Mouse (Mus musculus): ENCODE data around the gene Alox8.

Gene Alox8

GRCm38 (mm10) chr11:69197743-69198142, at the start of gene Alox8:
TSS of gene Alox8 (minus strand) at chr11:69197843.
- DNase-seq (ENCODE audit: low spot score), result no peak

GRCm38 (mm10) chr11:69245643-69246042, 48.0 kb upstream of the Alox8 start:
- no peak for DNase-seq (ENCODE audit: low spot score)

DNA sequence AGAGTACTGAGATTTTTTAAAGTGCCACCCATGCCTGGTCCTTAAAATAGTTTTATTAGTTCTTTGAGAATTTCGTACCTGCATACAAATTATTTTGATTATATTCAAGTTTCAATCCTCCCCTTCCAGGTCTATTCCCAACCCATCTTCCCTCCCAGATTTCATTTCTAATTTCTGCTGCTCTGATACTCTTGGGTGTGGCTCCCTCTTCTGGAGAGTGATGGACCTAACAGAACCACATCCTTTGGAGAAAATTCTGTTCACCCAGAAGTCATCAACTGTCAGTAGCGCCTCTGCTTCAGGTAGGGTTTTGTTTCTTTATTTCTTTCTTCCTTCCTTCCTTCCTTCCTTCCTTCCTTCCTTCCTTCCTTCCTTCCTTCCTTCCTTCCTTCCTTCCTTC, 47.3 kb upstream of the Alox8 start:
- peak; percentile 59 for DNase-seq (ENCODE audit: low spot score)

GRCm38 (mm10) chr11:69236926-69237260, 39.2 kb upstream of the Alox8 start, which contains the start of gene Gucy2e:
TSS of gene Gucy2e (minus strand) at chr11:69237036.
- DNase-seq (ENCODE audit: low spot score), result no peak

DNA sequence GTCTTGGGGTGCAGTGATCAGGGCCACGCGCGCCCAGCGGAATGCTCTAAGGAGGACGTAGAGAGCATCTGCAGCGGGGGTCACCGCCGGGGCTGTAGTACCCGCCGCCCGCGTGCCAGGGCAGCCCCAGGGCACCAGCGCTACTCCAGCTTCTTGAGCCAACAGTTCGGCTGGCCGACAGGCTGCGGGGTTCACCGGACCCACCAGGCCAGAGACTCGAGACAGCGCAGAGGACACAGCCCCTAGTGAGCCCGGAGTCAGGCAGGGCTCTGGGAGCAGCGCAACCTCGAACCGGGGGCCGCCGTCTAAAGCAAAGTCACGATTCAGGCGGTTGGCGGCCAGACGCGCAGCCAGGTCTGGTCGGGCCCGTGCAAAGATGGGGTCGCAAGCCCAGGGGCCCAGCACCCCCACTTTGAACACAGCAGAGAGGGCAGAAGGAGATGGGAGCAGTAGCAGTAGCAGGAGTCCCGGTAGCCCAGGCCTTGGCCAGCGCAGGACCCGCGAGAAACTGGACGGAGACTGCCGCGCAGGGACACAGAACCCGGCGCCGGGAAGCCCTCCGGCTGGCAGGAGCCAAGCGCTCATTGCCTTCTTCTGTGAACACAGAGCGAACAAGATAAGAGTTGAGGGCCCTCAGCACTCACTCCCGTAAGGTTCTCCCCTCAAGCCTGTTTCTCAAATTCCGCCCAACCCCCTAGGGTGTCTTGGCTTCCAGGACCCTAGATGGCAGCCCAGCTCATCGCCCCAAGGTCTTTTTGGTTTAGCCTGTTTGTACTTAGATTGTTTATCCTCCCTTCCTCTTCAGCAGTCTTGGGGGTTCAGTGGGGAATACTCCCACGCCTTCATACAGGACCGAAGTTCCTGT, 38.6 kb upstream of the Alox8 start:
- peak; percentile 52 for DNase-seq (ENCODE audit: low spot score)

DNA sequence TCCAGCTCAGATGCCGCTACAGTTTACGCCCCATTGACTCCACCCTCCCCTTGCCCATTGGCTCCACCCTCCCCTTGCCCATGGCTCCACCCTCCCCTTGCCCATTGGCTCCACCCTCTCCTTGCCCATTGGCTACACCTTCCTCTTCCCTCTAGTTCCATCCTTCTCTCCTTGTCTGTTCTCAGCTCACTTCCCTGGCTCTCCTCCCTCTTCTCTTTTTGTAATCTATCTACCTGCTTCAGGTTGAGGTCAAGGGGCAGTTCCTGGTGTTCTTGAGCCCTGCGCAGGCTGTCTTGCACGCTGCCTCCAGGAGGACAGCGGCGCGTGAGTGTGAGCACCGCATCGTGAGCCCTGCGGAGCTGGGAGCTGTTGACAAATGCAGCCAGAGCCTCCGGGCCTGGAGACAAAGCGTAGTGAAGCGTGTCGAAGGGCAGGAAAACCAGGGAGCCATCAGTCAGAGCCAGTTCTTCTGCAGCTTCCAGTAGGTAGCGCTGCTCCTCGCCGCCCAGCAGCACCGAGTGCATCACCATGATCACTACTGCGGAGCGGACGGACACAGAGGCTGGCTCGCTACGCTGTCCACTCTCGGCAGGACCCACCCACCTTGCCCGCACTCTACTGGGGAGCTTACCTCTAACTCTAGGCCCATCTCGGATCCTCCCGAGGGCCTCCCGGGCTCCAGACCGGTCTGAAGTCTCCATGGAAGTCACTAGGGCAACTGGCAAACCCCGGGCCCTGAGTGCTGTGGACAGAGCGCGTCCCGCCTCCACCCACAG, 37.8 kb upstream of the Alox8 start:
- DNase-seq (ENCODE audit: low spot score), result peak; percentile 81

- no peak for DNase-seq (ENCODE audit: low spot score)
These were observed 35.5 kb upstream of the Alox8 start for GRCm38 (mm10) chr11:69233141-69233540.

GRCm38 (mm10) chr11:69230420-69230819, 32.8 kb upstream of the Alox8 start:
- DNase-seq (ENCODE audit: low spot score), result no peak

- DNase-seq (ENCODE audit: low spot score), result no peak
These were observed 28.1 kb upstream of the Alox8 start for GRCm38 (mm10) chr11:69225715-69226114.

GRCm38 (mm10) chr11:69223101-69223500, 25.5 kb upstream of the Alox8 start:
- DNase-seq (ENCODE audit: low spot score), result no peak

- DNase-seq (ENCODE audit: low spot score), result no peak
These were observed 23.4 kb upstream of the Alox8 start for GRCm38 (mm10) chr11:69221070-69221469.

DNA sequence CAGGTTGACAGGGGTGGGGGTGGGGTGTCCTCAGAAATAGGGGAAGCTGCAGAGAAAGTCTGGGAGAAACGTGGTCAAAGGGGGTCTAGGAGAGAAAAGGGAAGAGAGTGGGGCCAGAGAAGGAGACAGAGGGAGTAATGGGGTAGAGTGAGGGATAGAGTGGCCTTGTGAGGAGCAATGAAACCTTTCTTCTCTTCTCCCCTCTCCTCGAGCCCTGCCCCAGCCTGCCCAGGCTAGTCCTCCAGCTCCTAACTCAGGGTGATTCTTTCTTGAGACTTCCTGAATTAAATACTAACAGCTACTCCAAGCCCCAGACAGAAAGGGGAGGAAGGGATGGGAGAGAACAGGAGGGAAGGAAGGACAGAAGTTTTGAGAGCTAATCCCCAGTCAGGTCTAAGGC, 21.0 kb upstream of the Alox8 start:
- DNase-seq (ENCODE audit: low spot score), result no peak

GRCm38 (mm10) chr11:69217411-69217810, 19.8 kb upstream of the Alox8 start:
- no peak for DNase-seq (ENCODE audit: low spot score)

DNA sequence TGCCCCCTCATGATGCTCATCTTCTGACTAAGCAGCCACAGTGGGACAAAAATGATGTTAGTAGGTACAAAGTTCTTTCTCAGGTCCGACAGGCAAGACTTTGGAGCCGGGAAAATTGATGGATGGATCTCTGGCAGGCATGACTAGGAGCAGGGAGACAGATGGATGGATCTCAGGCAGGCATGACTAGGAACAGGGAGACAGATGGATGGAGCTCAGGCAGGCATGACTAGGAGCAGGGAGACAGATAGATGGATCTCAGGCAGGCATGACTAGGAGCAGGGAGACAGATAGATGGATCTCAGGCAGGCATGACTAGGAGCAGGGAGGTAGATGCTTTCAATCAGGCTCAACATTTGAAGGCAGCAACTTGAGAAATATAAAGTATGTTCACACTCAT, 13.8 kb upstream of the Alox8 start:
- DNase-seq (ENCODE audit: low spot score), result no peak

DNA sequence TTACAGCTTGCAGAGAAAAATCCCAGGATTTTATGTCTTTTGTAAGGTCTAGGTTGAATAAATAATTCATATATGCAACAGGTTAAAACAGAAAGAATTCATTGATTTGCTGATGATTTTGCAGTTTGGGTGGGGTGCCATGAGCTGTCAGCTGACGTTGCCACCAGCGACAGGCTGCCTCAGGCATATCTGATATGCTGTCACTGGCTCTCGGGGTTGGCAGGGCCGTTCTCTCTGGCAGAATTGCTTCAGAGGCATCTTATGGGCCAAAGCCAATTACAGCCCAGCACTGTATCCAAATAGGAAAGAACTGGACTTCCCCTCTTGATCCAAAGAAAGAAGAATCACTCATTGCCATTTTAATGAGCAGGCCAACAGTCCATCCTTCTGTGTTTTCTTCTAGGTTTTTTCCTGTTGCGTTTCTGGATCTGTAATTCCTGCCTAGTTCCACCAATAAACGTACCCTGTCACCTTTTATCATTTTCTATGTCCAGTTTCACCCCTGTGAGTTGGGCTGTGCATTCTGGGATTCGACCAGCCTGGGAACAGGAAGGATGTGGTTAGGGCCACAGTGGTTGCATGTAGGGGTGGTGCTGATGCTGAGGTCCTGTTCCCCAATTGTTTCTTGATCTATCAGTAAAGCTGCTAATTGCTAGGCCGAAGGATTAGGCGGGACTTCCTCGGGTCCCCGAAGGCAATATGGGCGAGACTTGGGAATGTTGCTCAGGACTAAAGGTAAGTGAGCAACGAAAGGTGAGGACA, 5.0 kb upstream of the Alox8 start:
- no peak for DNase-seq (ENCODE audit: low spot score)

GRCm38 (mm10) chr11:69200231-69200630, 2.6 kb upstream of the Alox8 start:
- DNase-seq (ENCODE audit: low spot score), result no peak

DNA sequence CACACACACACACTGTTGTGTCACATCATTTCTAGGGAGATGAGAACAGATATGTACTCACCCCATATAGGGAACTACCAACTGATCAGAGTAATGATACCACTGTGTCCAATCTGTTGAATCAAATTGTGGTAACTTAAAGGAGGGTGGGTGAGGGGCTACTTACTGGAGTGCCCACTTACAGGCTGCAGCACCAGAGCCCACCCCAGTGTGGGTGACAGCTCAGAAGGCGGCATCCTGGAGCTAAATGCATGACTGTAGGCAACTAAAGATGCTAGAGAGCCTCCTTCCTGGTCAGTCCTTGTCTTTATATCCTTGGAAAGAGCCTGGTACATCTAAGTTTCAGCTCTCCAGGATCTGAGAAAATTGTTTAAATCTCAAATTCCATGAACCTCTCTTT, 1.6 kb upstream of the Alox8 start:
- DNase-seq (ENCODE audit: low spot score), result no peak

DNA sequence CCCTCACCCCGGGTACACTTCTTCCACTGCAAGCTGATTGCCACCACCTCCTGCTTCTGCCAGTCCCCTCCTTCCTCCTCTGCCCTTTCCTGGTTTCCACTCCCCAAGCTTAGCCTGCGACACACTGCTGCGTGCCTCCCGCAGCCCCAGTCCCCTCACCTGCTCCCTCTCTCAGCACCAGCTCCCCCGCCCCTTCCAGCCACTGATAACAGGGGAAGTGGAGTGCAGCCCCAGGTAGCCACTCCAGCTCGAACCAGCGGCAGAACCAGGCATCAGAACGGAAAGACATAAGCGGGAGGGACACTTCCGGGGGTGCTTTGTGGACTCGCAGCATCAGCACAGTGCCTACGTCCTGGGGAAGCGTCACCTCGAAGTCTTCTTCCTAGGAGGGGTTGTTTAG, 449 bp downstream of the Alox8 start:
- DNase-seq (ENCODE audit: low spot score), result no peak

DNA sequence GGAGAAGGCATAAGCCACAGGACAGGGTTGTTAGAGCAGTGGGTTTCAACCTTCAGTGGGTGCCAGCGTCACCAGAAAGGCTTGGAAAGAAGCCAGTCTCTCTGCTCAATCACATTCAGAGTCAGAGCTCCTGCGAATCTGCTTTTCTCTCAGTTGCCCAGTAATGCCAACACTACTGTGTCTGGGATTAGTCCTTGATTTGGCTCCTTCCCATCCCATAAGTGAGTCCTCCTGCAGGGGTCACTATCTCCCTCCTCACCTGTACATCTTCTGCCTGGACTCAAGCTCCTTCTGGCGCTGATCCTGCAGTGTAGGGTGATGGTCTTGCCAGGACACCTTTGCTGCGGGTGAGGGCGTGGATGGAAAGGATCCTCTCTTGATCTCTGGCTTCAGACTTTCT, 877 bp downstream of the Alox8 start:
- no peak for DNase-seq (ENCODE audit: low spot score)

GRCm38 (mm10) chr11:69192840-69193239, 4.8 kb downstream of the Alox8 start:
- peak; percentile 62 for DNase-seq (ENCODE audit: low spot score)

DNA sequence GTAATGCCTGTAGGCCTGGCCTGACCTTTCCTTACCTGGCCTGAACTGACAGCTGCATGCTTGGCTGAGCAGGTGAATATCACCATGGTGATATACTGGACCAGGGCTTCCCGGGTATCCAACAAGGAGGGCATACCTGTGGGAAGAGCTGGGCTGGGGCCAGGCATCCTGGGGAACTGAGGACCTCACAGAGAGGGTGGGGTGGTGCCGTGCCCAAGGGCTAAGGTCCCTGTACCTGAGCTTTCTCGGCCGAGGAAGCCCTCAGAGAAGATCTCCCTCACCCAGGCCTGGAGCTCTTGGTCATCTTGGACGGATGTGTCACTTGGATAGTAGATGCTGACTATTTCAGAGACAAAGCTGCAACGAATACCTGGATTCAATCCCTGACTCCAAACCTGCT, 11.7 kb downstream of the Alox8 start:
- no peak for DNase-seq (ENCODE audit: low spot score)

DNA sequence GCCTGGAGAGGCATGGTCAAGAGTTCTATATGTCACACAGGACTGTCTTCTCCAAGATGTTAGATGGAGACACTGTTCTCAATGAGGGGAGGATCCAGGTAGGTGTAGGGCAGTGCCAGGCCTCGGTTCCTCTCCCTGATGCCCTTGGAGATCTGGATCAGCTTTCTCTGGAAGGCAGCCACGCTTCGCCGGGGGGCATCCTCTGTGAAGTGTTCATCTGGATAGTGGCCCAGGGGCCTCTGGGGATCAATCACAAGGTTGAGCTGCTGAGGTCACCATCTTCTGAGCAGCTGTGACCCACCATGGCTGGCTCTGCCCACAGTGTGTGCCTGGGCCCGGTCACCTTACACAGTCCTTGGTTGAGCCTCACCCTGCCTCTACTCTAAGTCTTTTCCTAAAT, 12.6 kb downstream of the Alox8 start:
- no peak for DNase-seq (ENCODE audit: low spot score)

DNA sequence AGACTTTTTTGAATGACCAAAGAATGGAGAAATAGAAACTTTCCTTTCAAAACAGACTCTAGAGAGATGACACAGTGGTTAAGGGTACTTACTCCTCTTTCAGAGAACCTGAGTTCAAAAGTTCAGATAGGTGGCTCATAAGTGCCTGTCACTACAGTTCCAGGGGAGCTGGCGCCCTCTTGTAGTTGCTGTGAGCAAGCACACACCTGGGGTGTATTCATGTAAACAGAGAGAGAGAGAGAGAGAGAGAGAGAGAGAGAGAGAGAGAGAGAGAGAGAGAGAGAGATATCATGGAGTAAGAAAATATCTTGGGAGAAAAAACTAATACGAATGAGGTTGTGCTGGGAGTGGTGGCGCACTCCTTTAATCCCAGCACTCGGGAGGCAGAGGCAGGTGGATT, 17.5 kb downstream of the Alox8 start:
- no peak for DNase-seq (ENCODE audit: low spot score)
